Mouse (Mus musculus): ENCODE data around the gene Nat14. TPM values are rescaled to one million over a fixed set of nuclear protein-coding genes. Genes with fewer than 3 reads are reported as not detected.

The Nat14 gene
- polyA plus RNA-seq, 1 experiment from 2014 or later = 3.9 TPM

GRCm38 (mm10) chr7:4948386-4948785 lies 26.6 kb downstream of the Nat14 start:
- Histone ChIP-seq H3K9me3 (replicated peaks; ENCODE audit: control insufficient read depth, low read length) (no peaks in the 10 kb centered on the region), H3K27ac (ENCODE audit: low read length) (no peak overlapping the region), H3K9ac (ENCODE audit: low read length) (no peak overlapping the region), H3K4me1 (ENCODE audit: control insufficient read depth, insufficient read depth, low read length) (peaks cover 8% of the 10 kb centered on the region), H3K36me3 (ENCODE audit: control insufficient read depth, insufficient read depth) (no peaks in the 10 kb centered on the region), H3K4me3 (ENCODE audit: low read length) (no peak overlapping the region), H3K4me2 (ENCODE audit: low read depth, low read length) (no peak overlapping the region), H3K27me3 (ENCODE audit: control insufficient read depth, insufficient read depth, low read length) (no peaks in the 10 kb centered on the region)
- ATAC-seq (replicated peaks; ENCODE audit: extremely low read depth, insufficient read depth, low FRiP score) = no peak
- WGBS = 40% methylated on average over 6 of the region's 6 CpGs

- ATAC-seq (replicated peaks; ENCODE audit: extremely low read depth, insufficient read depth, low FRiP score) = no peak
- Histone ChIP-seq H3K9ac (ENCODE audit: low read length) (no peak overlapping the region), H3K9me3 (replicated peaks; ENCODE audit: control insufficient read depth, low read length) (no peaks in the 10 kb centered on the region), H3K36me3 (ENCODE audit: control insufficient read depth, insufficient read depth) (no peaks in the 10 kb centered on the region), H3K27ac (ENCODE audit: low read length) (no peak overlapping the region), H3K27me3 (ENCODE audit: control insufficient read depth, insufficient read depth, low read length) (no peaks in the 10 kb centered on the region), H3K4me1 (ENCODE audit: control insufficient read depth, insufficient read depth, low read length) (peaks cover 16% of the 10 kb centered on the region), H3K4me3 (ENCODE audit: low read length) (no peak overlapping the region), H3K4me2 (ENCODE audit: low read depth, low read length) (no peak overlapping the region)
- WGBS = 73% methylated on average over 19 of the region's 19 CpGs
These were observed 28.9 kb downstream of the Nat14 start for GRCm38 (mm10) chr7:4950561-4951342.

GRCm38 (mm10) chr7:4953815-4954445 lies 32.1 kb downstream of the Nat14 start:
- ATAC-seq (replicated peaks; ENCODE audit: extremely low read depth, insufficient read depth, low FRiP score) = peak; percentile 84
- H3K4me2 ChIP-seq (ENCODE audit: low read depth, low read length) = no peak overlapping the region
- no peak overlapping the region; the same call in 1 of the 2 replicates for H3K9ac ChIP-seq (ENCODE audit: low read length)
- 13% methylated on average over 10 of the region's 10 CpGs for WGBS
- H3K27ac ChIP-seq (ENCODE audit: low read length) = peak overlapping the region; percentile 76
- H3K9me3 ChIP-seq (replicated peaks; ENCODE audit: control insufficient read depth, low read length) = no peaks in the 10 kb centered on the region
- peaks cover 14% of the 10 kb centered on the region for H3K4me1 ChIP-seq (ENCODE audit: control insufficient read depth, insufficient read depth, low read length)
- H3K4me3 ChIP-seq (ENCODE audit: low read length) = no peak overlapping the region
- no peaks in the 10 kb centered on the region for H3K36me3 ChIP-seq (ENCODE audit: control insufficient read depth, insufficient read depth)
- no peaks in the 10 kb centered on the region for H3K27me3 ChIP-seq (ENCODE audit: control insufficient read depth, insufficient read depth, low read length)

GRCm38 (mm10) chr7:4957361-4957760 lies 35.5 kb downstream of the Nat14 start:
- no peak for ATAC-seq (replicated peaks; ENCODE audit: extremely low read depth, insufficient read depth, low FRiP score)
- Histone ChIP-seq H3K9ac (ENCODE audit: low read length) (no peak overlapping the region), H3K4me1 (ENCODE audit: control insufficient read depth, insufficient read depth, low read length) (peaks cover 12% of the 10 kb centered on the region), H3K4me2 (ENCODE audit: low read depth, low read length) (no peak overlapping the region), H3K4me3 (ENCODE audit: low read length) (no peak overlapping the region), H3K9me3 (replicated peaks; ENCODE audit: control insufficient read depth, low read length) (no peaks in the 10 kb centered on the region), H3K27ac (ENCODE audit: low read length) (no peak overlapping the region), H3K36me3 (ENCODE audit: control insufficient read depth, insufficient read depth) (no peaks in the 10 kb centered on the region), H3K27me3 (ENCODE audit: control insufficient read depth, insufficient read depth, low read length) (no peaks in the 10 kb centered on the region)
- 65% methylated on average over 10 of the region's 10 CpGs for WGBS

- no peaks in the 10 kb centered on the region for H3K4me1 ChIP-seq (ENCODE audit: control insufficient read depth, insufficient read depth, low read length)
- ATAC-seq (replicated peaks; ENCODE audit: extremely low read depth, insufficient read depth, low FRiP score) = no peak
- no peaks in the 10 kb centered on the region for H3K27me3 ChIP-seq (ENCODE audit: control insufficient read depth, insufficient read depth, low read length)
- H3K4me2 ChIP-seq (ENCODE audit: low read depth, low read length) = no peak overlapping the region
- no peak overlapping the region for H3K4me3 ChIP-seq (ENCODE audit: low read length)
- no peaks in the 10 kb centered on the region for H3K9me3 ChIP-seq (replicated peaks; ENCODE audit: control insufficient read depth, low read length)
- no peaks in the 10 kb centered on the region for H3K36me3 ChIP-seq (ENCODE audit: control insufficient read depth, insufficient read depth)
- 69% methylated on average over 5 of the region's 5 CpGs for WGBS
- no peak overlapping the region for H3K27ac ChIP-seq (ENCODE audit: low read length)
- H3K9ac ChIP-seq (ENCODE audit: low read length) = no peak overlapping the region
These were observed 41.7 kb downstream of the Nat14 start for GRCm38 (mm10) chr7:4963527-4963926.

GRCm38 (mm10) chr7:4964272-4964671 lies 42.4 kb downstream of the Nat14 start, which contains the start of gene Sbk2:
TSS of gene Sbk2 (minus strand) at chr7:4964406.
- H3K9me3 ChIP-seq (replicated peaks; ENCODE audit: control insufficient read depth, low read length) = no peaks in the 10 kb centered on the region
- H3K9ac ChIP-seq (ENCODE audit: low read length) = 0 out of 2 replicates have a peak within 1 kb of the TSS, but pooled peaks have one; percentile 21
- WGBS = 4% methylated on average over 10 of the region's 10 CpGs
- H3K27ac ChIP-seq (ENCODE audit: low read length) = no peak within 1 kb of the TSS
- no peak within 1 kb of the TSS for H3K4me3 ChIP-seq (ENCODE audit: low read length)
- no peaks in the 10 kb centered on the region for H3K27me3 ChIP-seq (ENCODE audit: control insufficient read depth, insufficient read depth, low read length)
- H3K36me3 ChIP-seq (ENCODE audit: control insufficient read depth, insufficient read depth) = no peaks in the 10 kb centered on the region
- ATAC-seq (replicated peaks; ENCODE audit: extremely low read depth, insufficient read depth, low FRiP score) = peak; percentile 91
- peak within 1 kb of the TSS; percentile 47 for H3K4me2 ChIP-seq (ENCODE audit: low read depth, low read length)
- H3K4me1 ChIP-seq (ENCODE audit: control insufficient read depth, insufficient read depth, low read length) = no peaks in the 10 kb centered on the region

GRCm38 (mm10) chr7:4964988-4965387 lies 43.2 kb downstream of the Nat14 start:
- Histone ChIP-seq H3K27me3 (ENCODE audit: control insufficient read depth, insufficient read depth, low read length) (no peaks in the 10 kb centered on the region), H3K9ac (ENCODE audit: low read length) (no peak overlapping the region), H3K4me2 (ENCODE audit: low read depth, low read length) (no peak overlapping the region), H3K27ac (ENCODE audit: low read length) (no peak overlapping the region), H3K9me3 (replicated peaks; ENCODE audit: control insufficient read depth, low read length) (no peaks in the 10 kb centered on the region), H3K36me3 (ENCODE audit: control insufficient read depth, insufficient read depth) (no peaks in the 10 kb centered on the region), H3K4me3 (ENCODE audit: low read length) (no peak overlapping the region), H3K4me1 (ENCODE audit: control insufficient read depth, insufficient read depth, low read length) (no peaks in the 10 kb centered on the region)
- ATAC-seq (replicated peaks; ENCODE audit: extremely low read depth, insufficient read depth, low FRiP score) = no peak
- 69% methylated on average over 5 of the region's 5 CpGs for WGBS

- Histone ChIP-seq H3K27me3 (ENCODE audit: control insufficient read depth, insufficient read depth, low read length) (no peaks in the 10 kb centered on the region), H3K27ac (ENCODE audit: low read length) (peak within 1 kb of the TSS; percentile 61), H3K36me3 (ENCODE audit: control insufficient read depth, insufficient read depth) (no peaks in the 10 kb centered on the region), H3K4me3 (ENCODE audit: low read length) (no peak within 1 kb of the TSS), H3K9ac (ENCODE audit: low read length) (0 out of 2 replicates have a peak within 1 kb of the TSS, but pooled peaks have one; percentile 18), H3K9me3 (replicated peaks; ENCODE audit: control insufficient read depth, low read length) (no peaks in the 10 kb centered on the region), H3K4me2 (ENCODE audit: low read depth, low read length) (no peak within 1 kb of the TSS), H3K4me1 (ENCODE audit: control insufficient read depth, insufficient read depth, low read length) (peaks cover 9% of the 10 kb centered on the region)
- 36% methylated on average over 6 of the region's 6 CpGs for WGBS
- no peak for ATAC-seq (replicated peaks; ENCODE audit: extremely low read depth, insufficient read depth, low FRiP score)
These were observed 49.2 kb downstream of the Nat14 start, which contains the start of gene Sbk3 for GRCm38 (mm10) chr7:4971068-4971467. TSS of gene Sbk3 (minus strand) at chr7:4971168.

- no peaks in the 10 kb centered on the region for H3K36me3 ChIP-seq (ENCODE audit: control insufficient read depth, insufficient read depth)
- H3K4me2 ChIP-seq (ENCODE audit: low read depth, low read length) = no peak overlapping the region
- H3K27me3 ChIP-seq (ENCODE audit: control insufficient read depth, insufficient read depth, low read length) = no peaks in the 10 kb centered on the region
- 0 out of 2 replicates have a peak overlapping the region, but pooled peaks have one; percentile 18 for H3K9ac ChIP-seq (ENCODE audit: low read length)
- peak overlapping the region; percentile 61 for H3K27ac ChIP-seq (ENCODE audit: low read length)
- no peak; the same call in 1 of the 2 replicates for ATAC-seq (replicated peaks; ENCODE audit: extremely low read depth, insufficient read depth, low FRiP score)
- H3K9me3 ChIP-seq (replicated peaks; ENCODE audit: control insufficient read depth, low read length) = no peaks in the 10 kb centered on the region
- peaks cover 9% of the 10 kb centered on the region for H3K4me1 ChIP-seq (ENCODE audit: control insufficient read depth, insufficient read depth, low read length)
- H3K4me3 ChIP-seq (ENCODE audit: low read length) = no peak overlapping the region
- WGBS = 20% methylated on average over 7 of the region's 7 CpGs
These were observed 49.9 kb downstream of the Nat14 start for GRCm38 (mm10) chr7:4971710-4972109.
